Mouse (Mus musculus): ENCODE measurements around the gene Nav3.

DNA sequence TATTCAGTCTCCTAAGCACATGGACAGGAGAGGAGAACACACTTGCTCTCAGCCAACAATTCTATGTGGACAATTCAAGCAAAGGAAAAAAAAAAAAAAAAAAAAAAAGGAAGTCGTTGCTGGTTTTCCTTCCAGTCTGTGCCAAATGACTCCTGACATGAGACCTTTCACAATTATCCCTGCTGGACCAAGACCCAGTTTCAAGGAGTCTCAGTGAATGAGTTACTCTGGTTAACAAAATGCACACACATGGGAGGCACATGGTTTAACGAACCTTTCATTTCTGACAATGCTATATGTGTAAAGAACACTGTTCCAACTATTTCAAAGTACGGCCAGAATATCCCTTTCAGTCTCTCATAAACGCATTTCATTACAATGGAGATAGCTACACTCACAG, 552.8 kb downstream of the Nav3 start:
- no peak for TF ChIP-seq CTCF (IDR thresholded peaks at IDR 0.05 in 2 of 3, conservative IDR thresholded peaks at IDR 0.05 in 1 of 3; ENCODE audit: control insufficient read depth in 1 of 3, insufficient read depth in 1 of 3, low read depth in 2 of 3, low read length in 3 of 3, poor library complexity in 1 of 3, severe bottlenecking in 1 of 3)
- TF ChIP-seq POLR2A (IDR thresholded peaks at IDR 0.05; ENCODE audit: control insufficient read depth in 1 of 2, insufficient read depth in 1 of 2, low read depth in 1 of 2, low read length in 2 of 2, poor library complexity in 1 of 2), result no peak
- no peak for TF ChIP-seq E2F4 (IDR thresholded peaks at IDR 0.05; ENCODE audit: borderline replicate concordance, low read depth, low read length)
- TF ChIP-seq BHLHE40 (IDR thresholded peaks at IDR 0.05; ENCODE audit: borderline replicate concordance, low read depth, low read length), result no peak
- no peak for TF ChIP-seq USF2 (IDR thresholded peaks at IDR 0.05; ENCODE audit: borderline replicate concordance in 1 of 2, insufficient read depth in 1 of 2, low read depth in 1 of 2, low read length in 2 of 2)
- no peak for TF ChIP-seq SMC3 (IDR thresholded peaks at IDR 0.05; ENCODE audit: low read depth, low read length)

Data from MEL (cell line).